Mouse (Mus musculus) ES-Bruce4 (cell line): ENCODE data around the gene Gm5485.

Experiments
- CTCF ChIP-seq: IDR thresholded peaks from one replicate; pipeline ENCODE4 v1.8.1; 2011; ENCODE audit warnings: low read depth, low read length
- EP300 ChIP-seq: IDR thresholded peaks from 2 replicates; pipeline ENCODE4 v1.6.1; 2011; ENCODE audit warnings: low read depth, low read length; ENCODE audit not compliant: insufficient read depth
- POLR2A ChIP-seq: IDR thresholded peaks from one replicate; pipeline ENCODE4 v1.8.1; 2011; ENCODE audit warnings: low read length; ENCODE audit not compliant: insufficient read depth

GRCm38 (mm10) chr16:48410125-48410524, 2.1 kb downstream of the Gm5485 start:
- TF ChIP-seq CTCF (no peak), POLR2A (no peak), EP300 (no peak)
